Mouse (Mus musculus) CH12F3 (cell line): ENCODE measurements around the gene Celf2.

Source experiments
- in situ Hi-C: fragments of 300-500 bp; cut with MboI; formaldehyde crosslinking; loops from 2 replicates; pipeline ENCODE4 v1.14.3; 2020; ENCODE audit warnings: low sequenced_read_pairs

Celf2 gene

DNA sequence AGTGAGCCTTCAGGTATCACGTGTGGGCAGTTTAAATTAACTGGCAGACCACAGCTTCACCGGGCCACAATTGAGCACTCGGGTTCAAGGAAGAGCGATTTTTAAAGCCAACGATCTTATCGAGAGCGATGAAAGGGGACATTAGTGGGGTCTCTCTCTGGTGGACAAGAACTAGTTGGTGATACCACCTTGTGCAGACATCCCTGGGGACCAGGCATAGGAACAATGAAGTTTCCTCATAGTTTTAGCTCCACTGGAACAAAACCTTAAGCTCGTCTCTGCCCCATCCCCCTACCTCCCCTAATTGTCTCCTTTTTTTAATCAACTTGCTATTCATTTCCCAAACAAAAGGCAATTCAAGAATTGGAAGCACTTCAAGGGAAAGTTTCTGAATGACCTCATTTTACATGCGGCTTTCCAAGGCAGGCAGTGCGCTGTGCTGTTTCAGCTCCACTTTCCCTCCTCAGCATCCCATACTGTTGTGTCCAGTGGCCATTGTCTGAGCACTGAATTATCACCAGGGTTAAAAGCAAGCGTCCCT is 634.2 kb downstream of the Celf2 start:
- in situ Hi-C loops = no loop called here

DNA sequence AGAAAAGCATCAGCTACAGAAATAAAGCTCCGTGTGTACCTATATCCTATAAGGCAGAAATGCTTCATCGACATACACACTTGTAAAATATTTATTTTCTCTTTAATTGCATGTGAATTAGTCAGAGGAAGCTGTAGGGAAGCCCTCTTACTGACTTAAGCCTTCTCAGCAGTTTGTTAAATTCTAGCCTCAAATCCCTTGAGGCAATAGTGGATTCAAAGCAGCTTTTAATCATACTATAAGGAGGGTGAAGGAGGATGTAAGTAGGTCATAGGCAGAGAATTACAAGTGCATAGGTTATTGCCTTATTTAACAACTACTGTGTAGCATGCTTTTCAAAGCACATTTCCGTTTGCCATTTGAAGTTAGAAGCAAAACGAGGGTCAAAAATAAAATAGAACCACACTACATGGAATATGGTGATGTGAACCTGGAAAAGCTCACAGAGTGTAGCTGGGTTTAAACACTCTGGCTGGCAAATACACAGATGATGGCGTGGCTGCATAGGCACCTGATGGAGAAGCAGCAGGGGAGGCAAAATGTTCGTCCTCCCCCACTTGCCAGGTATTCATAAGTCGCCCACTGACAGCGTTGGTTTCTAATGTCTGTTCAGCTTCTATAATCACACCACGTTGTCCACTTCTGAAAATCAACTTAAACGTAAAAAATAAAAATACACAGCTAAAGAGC is 635.0 kb downstream of the Celf2 start:
- in situ Hi-C loops = no loop called here

DNA sequence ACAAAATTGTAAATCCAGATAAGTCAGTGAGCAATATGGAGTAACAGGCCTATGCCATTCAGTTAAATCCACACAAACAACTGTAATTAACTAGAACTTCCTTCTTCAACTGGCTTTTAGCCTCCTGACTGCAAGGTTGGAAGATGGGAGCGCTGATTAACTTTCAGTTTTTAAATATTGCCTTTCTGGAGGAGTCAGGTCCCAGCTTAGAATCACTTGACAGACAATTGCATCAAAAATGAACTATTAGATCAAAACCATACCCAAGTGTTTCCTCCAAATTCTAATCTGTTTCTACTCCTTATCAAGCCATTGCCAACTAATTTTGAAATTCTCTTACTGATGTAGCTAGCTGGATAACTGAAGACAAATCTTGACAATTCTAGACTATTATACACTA is 635.7 kb downstream of the Celf2 start:
- in situ Hi-C loops = no loop called here

DNA sequence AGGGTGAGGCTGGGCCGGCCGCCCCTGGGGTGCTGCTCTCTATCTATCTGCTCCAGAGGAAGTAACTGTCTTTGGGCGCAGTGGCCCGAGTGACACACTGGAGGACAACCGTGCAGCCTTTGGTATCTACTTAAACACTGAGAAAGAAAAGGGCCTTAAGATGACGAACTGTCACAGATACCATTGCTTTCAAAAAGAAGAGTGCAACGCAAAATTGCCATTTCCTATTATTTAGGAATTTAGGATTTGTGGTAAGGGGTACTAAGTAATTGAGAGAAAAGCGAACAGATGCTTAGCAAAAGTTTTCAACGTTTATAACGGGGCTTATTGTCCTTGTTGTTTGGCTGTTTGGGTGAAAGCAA is 636.5 kb downstream of the Celf2 start:
- in situ Hi-C loops = no loop called here

DNA sequence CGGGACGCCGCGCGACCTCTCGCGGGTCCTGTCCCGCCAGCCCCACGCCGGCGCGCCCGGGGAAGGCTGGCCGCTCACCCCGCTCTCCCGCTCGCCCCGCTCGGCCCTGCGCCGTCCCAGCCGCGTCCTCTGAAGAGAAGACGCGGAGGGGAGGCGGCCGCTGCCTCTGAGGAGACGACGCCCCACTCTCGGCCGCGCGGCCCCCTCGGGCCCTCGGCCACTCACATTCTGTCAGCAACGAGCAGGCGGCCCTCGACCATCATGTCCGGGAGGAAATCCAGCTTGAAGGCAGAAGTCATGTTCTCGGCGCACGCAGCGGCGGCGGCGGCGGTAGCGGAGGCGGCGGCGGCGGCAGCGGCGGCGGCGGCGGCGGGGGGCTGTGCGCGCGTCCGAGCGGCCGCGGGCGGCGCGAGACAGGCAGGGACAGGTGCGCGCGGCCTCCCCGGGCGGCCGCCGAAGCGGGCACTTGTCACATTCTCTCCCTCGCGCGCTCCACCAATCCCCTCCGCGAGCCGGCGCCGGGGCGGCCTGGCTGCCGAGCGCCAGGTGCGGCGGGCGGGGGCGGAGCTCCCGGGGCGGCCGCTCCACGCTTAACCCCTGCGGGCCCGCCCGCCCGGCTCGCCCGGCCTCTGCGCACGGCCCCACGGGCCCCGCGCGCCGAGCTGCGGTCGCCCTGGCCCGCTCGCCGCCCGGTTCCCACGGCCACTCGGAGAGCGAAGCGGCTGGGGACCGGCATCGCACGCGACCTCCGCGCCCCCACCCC is 637.1 kb downstream of the Celf2 start:
- in situ Hi-C loops = no loop called here

DNA sequence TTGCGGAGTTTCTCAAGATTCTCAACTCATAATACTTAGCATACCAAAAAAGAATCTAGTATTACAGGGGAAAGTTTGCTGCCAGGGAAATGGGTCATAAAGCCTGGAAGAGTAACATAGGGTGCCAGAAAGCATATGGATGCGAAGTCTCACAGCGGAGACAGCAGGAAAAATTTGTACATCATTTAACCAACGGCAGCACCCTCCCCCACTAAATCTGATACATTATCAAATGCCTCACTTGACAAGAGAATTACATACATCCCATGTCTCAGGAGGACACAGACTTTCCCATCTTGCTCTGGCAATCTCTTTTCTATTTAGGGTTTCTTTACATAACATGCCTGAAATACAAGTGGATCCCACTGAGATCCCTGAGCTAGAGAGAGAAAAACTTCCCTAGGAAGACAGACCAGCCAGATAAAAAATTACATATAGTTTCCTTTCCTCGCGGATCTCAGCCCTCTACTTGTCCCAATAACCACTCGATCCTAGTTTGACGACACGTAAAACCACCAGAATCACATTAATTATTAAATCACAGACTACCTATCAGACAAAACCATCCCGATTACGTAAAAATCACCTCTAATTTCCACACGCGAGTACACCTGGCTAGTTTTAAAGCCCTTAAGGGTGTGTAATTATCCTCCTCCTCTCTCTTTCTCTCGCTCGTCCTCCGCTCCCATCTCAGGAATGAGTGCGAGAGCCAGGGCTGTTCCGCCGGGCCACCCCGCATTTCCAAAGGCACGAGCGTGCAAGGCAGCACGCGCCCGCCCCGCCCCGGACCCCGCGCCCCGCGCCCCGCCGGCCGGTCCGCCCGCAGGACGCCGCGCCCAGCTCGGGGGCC is 637.9 kb downstream of the Celf2 start:
- in situ Hi-C loops = no loop called here

DNA sequence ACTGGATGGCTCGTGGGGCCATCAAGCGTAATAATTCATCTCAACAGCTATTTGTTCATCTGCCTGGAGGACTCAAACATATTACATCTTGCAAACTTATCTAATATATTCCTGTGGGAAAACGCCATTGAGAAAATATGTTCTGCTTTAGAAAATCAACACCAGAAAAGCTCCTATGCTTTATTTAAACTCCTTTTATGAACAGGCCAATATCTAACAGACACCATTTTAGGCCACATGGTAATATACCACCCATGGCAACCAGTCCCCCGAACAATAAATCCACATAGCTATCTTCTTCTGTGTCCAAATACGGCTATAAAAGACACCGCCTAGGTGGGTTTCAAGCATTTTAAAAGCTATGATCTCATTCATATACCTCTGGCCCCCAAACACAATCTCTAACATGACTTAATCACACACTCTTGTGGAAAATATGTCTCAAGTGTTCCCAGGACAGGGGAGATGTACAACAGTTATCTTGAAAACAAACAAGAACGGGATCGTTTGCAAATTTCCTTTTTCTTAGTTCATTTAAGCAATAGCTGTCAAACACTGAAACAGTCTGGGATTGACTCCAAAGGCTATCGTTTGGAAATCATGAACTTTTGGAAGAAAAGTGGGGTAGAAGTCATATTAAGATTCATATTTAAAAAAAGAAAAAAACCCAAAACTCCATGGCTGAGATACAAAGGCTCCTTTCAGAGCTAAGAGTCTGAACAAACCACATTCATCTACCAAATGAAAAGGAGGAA is 639.2 kb downstream of the Celf2 start:
- in situ Hi-C loops = no loop called here

DNA sequence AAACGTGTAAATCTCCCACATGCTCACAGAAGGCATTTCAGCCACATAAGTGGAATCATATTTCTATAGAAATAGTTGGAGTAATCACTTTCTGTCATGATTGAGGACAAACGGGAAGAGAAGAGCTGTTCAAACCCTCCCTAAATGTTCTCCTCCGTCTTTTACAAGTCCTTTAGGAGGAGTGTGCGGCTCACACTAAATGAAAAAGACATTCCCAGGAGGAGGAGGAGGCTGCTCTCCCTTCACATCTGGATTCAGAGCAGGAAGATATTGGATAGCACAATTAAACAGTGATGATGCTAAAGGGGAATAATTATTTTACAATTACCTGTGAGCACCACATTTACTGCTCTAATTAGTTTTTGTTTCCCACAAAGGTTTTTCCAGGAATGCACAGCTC is 642.1 kb downstream of the Celf2 start:
- in situ Hi-C loops = no loop called here

DNA sequence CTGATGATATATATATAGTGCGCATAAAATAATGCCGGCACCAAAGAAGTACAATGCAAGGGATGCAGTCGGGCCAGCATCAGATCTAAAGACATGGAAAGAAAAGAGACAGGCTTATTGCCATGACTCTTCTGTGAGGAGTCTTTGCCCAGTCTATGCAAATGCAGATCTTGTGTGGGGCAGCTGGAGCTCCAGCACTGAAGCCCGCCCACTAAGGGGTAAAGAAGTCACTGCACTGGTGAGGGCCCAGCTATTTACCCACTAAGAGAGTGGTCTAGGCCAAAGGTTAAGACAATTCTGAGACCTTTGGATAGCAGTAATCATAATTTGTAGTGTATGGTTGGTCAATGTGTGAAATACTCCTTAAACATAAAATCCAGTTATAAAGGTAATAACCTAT is 643.6 kb downstream of the Celf2 start:
- in situ Hi-C loops = no loop called here

DNA sequence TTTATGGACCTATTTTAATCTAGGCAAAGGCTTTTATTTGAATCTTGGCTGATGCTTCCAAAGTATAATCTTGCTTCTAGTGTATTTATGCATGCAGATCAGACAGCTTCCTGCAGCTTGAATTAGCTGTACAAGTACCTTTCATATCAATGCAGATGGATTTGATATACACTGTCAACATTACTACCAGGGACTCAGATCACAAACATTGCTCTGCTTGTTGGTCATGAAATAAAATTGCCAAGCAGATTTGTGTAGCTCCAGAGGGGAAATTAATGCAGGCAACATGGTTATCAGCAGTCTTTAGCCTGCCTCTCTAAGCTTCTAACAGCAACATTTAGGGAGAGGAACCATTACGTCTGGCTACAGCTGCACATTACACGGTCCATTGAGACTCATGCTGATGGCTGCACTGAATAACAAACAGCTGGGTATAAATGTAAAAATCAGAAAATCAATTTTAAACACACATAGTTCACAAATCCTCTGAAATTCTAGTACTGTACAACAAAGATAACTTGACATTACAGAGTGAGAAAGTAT is 659.2 kb downstream of the Celf2 start:
- in situ Hi-C loops = no loop called here

DNA sequence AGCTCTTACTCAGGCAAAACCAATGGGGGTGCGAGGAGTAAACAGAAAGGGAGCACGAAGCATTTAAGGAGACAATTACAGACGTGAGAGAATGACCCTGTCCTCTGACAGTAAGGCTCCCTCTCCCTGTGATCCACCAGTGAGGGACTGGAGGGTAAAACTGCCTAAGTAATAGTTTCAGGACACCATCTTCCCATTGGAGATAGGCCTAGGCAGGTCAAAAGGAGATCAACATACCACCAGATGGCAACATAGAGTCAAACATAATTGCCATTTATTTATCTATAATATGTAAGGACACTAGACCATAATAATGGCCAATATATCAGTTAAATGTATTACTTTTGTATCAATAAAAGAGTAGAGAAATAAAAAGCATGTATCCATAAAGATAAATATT is 660.0 kb downstream of the Celf2 start:
- in situ Hi-C loops = no loop called here

DNA sequence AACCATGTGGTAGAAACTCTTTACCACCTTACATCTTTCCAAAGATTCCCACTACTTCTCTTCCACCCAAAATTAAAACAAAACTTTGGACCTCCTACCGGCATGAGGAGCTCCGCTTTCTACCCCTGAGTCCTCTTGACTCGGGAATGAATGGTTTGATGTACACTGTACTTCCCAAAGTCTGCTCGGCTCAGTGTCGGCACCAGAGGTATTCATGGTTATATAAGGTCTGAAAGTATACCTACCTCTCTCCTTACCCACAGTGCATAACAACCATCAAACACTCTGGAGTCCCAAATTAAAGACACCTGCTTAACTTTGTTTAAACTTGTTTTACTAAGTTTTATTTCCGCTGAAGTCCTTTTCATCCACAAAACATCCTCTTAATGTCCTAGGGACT is 679.3 kb downstream of the Celf2 start:
- in situ Hi-C loops = no loop called here

DNA sequence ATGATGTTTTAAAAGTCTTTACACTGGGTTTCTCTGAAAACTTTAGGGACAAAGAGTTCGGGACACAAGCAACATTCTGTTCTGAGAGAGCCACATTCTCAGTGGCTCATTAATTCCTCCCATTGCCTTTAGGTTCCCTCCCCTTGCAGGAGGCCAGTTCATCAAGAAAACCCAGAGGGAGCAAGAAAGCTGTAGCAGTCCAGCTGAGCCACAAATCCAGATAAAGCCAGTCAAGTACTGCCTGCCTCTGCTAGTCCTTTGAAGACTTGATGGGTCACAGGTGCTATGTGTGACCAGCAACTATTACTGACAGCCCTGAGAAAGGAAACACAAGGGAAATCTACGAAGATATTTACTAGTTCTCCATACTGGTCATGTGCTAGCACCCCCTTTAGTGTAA is 681.8 kb downstream of the Celf2 start:
- in situ Hi-C loops = no loop called here

DNA sequence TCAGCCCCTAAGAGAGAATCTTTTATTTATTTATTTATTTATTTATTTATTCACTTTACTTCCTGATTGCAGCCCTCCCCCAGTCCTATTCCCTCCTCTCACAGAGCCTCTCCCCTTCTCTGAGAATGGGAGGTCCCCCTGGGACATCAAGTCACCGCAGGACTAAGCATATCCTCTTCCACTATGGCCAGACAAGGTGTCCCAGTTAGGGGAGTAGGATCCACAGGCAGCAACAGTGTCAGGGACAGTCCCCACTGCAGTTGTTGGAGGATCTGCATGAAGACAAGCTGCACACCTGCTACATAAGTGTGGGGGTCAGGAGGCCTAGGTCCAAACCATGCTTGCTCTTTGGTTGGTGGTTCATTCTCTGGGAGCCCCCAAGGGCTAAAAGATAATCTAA is 686.3 kb downstream of the Celf2 start:
- in situ Hi-C loops = no loop called here

DNA sequence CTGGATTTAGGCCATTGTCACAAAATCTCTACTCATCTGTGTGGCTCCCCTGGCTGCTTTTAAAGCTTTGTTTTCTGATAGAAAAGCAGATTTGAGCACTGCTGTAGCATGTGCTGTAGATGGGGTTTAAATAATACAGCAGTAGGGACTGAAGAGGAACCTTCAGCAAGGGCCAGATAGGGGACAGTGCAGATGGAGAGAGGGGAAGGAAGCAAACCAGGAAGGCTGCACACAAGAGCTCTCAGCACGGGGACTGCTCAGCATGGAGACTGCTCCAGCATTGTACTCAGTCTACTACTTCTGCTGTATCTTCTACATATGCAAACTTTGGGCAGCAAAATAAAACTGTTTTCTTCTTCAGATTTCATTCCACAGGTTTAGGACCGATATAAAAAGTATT is 687.8 kb downstream of the Celf2 start:
- in situ Hi-C loops = no loop called here

DNA sequence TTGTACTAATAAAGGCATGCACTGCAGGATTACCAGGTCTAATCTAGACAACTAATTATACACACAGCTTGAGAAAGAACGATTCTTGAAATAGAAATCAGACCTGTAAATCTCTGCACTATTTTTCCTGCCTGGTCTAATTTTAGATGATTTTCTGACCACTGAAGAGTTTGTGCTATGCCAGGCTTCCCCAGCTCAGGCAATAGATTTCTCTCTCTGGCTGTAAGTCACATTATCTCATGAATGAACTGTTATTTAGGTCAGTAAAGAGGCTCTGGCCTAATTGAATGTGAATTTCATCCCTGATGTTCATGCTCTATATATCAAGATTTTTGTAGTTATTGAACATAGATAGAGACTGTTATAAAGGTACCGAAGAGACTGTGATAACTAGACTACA is 694.1 kb downstream of the Celf2 start:
- in situ Hi-C loops = no loop called here

DNA sequence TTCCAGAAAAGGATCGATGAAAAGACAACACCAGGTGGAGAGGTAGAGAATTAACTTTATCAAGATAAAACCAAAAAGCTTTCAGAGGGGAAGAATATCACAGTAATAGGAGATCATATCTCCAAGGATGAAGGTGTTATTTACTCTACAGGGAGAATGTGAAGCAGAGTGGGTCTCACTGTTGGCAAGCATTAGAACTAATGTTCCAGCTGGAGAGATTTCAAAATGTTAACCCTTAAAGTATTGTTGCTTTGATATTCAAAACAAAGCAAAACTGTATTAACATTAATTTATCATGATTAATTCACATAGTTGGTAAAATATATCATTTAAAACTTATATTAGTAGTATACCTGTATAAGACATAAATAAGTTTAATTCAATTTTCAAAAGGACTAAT is 700.6 kb downstream of the Celf2 start:
- in situ Hi-C loops = no loop called here

DNA sequence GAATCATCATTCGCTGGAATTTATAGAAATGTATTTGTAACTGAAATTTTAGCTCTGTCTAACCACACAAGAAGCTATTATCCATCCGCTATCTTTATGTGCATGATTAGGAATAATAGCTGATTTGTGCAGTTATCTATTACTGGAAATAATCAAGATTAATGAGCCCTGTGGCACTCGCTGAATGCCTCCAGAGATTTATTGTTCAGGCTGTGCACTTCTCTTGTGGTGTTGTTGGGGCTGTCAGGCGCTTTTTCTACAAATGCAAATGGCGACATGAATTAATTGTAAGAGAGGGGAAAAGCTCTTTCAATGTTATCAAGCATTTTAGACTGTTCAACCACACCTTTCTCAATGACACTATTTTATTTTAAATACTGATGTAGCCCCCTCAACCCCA is 712.6 kb downstream of the Celf2 start:
- in situ Hi-C loops = no loop called here

DNA sequence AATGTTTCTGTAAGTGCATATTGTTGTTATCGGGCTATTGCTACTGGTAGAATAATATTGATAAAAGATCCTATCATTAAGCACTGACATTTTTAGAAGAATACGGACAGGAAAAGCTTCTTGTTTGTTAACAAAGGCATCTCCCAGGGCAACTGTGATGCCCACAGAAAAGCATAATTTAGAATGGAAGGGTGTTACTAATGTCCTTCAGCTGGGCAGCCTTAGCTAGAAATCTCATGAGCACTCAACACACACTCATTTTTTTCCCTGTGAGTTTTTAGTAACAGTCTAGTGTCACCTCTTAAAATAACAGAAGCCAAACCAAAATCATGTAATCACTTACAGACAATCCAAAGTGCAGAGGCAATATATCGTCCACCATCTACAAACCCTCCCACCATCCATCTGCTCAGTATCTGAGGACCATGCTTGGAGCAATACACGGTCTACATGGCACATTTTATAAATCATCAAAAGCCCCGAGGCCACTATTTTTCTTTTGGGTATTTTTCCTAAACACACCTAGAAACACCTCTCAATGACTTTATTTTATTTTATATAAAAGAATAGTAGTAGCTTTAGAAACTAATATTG is 713.3 kb downstream of the Celf2 start:
- in situ Hi-C loops = no loop called here

DNA sequence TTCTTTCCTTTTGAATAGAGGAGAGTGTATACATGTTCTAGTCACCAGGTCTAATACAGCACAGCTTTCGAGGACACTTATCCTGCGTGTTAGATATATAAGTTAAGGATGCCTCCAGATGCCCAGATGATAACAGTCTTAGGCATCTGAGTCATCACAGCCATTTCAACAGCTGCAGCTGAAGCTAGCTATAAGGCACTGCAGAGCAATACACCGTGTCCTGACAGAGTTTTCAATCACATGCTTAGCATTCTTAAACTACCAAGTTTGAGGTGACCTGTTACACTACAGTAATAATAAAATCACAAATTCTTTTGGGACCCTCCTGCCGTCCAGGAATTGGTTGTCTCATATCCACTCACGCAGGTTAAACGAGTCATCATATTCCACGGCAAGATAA is 714.5 kb downstream of the Celf2 start:
- in situ Hi-C loops = no loop called here
